Mouse (Mus musculus) layer of hippocampus, adult 9-11 months (tissue): Measurements from ENCODE around the gene B430305J03Rik.
A peak's percentile ranks its signal among the peaks of the same experiment; 100 is the strongest.

ENCODE experiments used
- DNase-seq: peaks from one replicate; pipeline ENCODE4 v3.0.0; 2022

The B430305J03Rik gene

DNA sequence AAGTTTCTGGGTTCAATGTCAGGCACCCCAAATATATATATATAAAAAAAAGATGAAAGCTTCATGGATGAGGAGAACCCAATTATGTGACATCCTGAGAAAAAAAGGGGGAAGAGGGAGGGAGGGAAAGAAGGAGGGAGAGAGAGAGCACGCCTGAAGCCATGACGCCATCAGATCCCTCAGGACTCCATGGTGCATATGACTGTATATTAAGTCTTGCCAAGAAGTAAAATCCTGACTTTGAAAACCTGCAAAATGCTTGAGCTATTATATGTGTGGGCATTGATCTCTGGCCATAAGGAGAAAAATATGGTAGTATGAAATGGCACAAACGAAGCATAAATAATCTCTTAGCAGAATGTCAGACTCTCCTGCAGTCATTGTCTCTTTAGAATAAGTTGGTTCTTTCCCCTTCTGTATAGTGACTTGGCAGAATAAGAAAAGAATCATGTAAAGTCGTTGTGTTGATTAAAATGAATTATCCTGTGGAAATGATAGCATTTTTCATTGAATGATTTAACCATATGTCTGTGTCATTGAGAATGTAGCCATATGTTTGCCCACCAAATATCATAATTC lies 17.6 kb downstream of the B430305J03Rik start:
- no peak for DNase-seq

DNA sequence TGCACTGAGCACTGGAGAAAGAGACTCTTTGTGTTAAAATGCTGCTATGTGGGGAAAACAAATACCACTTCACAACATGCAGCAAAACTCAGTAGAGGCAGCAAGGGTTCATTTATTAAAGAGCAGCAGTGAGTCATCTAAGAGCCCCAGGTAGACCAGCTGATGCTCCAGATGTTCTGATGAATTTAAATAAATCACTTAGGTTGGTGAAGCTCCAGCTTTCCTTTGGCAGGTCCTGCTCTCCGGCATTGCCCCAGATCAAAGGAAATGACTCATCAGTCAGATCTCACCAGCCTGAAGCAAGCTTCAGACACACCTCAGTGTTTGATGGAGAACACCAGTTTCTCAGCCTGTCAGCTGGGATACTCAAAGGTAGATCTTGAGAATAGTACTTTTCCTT lies 20.1 kb downstream of the B430305J03Rik start:
- DNase-seq, result no peak

DNA sequence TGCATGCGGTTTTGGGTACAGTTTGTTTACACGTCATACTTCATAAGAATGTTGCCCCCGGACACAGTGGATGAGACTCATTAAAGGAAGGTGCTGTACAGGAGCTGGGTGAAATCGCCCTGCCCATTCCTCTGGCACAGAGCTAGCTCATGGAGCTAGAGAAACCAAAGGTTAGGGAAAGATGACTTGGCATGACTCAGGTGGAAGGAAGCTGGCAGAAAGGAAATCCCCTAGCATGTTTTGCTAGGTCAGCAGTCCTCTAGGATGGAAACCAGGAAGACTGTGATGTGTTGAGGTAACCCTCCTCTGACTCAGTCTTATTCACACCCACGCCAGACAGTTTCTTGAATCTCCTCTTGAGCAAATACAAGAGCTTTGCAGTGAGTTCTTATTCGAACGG lies 21.7 kb downstream of the B430305J03Rik start:
- DNase-seq, result no peak

DNA sequence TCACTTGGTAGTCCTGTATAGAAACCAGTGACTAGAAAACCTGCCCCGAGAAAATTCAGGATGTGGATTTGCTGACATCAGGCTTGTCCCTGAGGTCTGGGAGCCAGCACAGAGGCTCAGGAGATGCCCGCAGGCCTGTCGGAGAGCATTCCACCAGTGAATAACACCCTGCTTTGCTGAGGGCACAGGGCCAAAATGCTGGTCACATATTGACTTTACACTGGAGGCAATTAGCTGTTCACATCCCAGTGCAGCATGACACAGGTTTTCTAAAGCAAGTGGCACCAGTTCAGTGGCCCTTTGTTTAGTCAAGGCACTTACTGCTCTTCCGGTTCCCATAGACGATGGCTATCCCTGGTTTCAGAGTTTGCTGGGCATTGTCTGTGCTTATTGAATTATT lies 25.4 kb downstream of the B430305J03Rik start:
- no peak for DNase-seq

DNA sequence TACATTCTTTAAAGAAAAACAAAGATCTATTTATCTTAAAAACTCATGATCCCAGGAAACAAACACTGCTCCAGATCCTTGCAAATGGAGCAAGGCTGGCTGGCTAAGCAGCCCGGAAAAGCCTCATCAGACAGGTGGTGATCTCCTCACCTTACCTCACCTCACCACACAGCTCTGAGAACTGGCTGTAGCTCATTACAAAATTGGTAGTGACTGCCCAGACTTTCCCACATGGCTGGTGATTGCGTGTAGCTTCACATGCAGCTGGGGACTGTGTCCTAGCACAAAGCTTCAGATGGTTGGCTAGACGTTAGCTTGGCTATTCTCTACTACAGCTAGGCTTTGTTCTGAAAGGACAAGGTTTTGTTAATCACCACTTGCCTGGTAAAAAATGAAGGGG lies 28.5 kb downstream of the B430305J03Rik start:
- DNase-seq, result no peak

DNA sequence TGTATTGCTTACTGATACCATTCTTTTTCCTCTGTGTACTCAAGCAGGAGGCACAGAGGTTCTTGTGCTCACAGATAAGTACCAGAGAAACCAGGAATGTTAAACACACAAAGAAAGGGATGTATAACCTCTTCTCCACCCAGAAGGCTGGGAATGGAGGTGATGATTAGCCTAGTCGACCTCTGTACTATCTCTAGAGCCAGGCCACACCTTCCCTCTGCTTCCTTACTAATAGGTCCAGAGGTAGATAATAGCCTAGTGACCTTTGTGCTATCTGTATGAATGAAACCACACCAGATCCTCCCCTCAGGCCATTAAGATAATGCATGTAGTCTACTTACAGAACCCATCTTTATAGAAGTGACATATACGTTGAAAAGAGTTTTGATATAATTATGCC lies 29.5 kb downstream of the B430305J03Rik start:
- DNase-seq, result no peak

DNA sequence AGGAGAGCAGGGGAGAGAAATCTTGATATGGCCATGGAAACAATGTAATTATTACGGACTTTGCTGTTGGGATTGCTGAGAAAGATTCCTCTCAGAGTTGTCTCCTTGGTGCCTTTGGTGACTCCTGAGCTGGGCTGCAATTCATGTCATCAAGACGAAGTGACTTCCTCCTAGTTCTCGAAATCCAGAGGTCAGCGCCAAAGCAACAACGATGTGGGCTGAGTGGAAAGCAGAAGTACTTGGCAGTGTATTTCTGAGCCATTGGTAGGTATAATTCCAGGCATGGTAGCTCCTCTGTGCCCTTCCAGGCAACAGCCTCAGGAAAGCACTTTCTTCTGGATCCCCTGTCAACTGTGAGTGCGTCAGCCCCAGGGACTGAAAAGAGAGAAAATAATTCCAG lies 44.1 kb downstream of the B430305J03Rik start:
- no peak for DNase-seq

DNA sequence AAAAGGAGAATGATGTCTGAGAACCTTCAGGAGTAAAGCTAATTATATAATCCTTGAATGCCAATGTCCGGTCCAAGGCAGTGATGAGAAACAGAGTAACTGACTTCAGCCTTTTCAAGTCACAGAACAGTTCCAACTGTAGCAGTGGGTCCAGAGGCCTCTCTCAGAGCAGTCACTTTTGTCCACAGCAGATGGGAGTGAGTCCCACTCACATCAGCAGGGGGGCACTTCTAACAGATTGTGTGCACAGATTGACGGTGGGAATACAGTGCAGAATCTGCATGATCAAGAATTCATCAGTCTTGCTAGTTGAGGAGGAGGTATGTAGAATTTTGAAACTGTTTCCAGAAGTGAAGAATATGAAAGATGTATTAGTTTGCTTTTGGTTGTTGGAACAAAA lies 45.7 kb downstream of the B430305J03Rik start:
- DNase-seq, result peak; percentile 61

DNA sequence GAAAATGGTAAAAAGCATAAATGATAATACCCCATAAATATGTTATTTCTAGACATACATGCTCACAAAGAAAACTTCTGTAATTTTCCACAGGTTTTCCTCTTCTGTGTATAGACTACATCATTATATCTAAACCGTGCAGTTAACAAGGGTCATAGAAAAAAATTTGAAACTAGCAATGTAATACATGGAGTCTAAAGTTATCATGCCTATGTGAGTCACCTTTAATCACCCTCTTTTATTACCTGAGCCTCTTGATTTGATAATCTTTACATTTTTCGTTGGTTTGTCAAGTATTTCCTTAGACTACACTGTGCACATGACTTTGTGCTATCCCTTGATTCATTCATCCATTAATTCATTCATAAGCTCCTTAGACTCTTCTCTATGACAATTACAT lies 50.7 kb downstream of the B430305J03Rik start:
- DNase-seq, result no peak
